Mouse (Mus musculus) adrenal gland, adult 18-20 months (tissue): ENCODE results near the gene Cfap97. TPM values are rescaled to one million over a fixed set of nuclear protein-coding genes. Genes with fewer than 3 reads are reported as not detected.
A peak's percentile ranks its signal among the peaks of the same experiment; 100 is the strongest.
"Not testable (repeated sequence)": the region's sequence is repeated elsewhere in the genome, so short reads cannot be mapped to it uniquely, and the experiment has no call there.

Source experiments
- DNase-seq, 2 experiments: peaks; one replicate each; pipeline ENCODE4 v3.0.0; 2021 to 2022; ENCODE audit warnings: low spot score in 2 of 2
- microRNA-seq, 2 experiments: library from miRNA; unstranded; fragments of <30 nt; microRNA quantifications; one replicate each; pipeline ENCODE4 v1.2.0; 2021; ENCODE audit warnings: borderline number of aligned reads in 2 of 2
- total RNA-seq, 2 experiments: library from RNA; stranded (reverse); gene quantifications; 1 replicate in 1 of 2; 2 replicates in 1 of 2; pipeline ENCODE4 v1.2.3; 2021

Cfap97 gene
- total RNA-seq, 2 experiments from 2014 or later: 12.3 to 15.4 TPM

GRCm38 (mm10) chr8:46216838-46217237, 65.3 kb downstream of the Cfap97 start:
- DNase-seq: peak; percentile 45 to 54

- no peak for DNase-seq
Measured at GRCm38 (mm10) chr8:46220566-46220965, 69.0 kb downstream of the Cfap97 start.

- no peak for DNase-seq
Measured at GRCm38 (mm10) chr8:46225501-46225900, 73.9 kb downstream of the Cfap97 start.

- no peak for DNase-seq
Measured at GRCm38 (mm10) chr8:46226622-46227021, 75.1 kb downstream of the Cfap97 start.

- not testable (repeated sequence) for DNase-seq
Measured at GRCm38 (mm10) chr8:46231968-46232367, 80.4 kb downstream of the Cfap97 start.

- DNase-seq: no peak
Measured at GRCm38 (mm10) chr8:46232798-46233197, 81.2 kb downstream of the Cfap97 start.

GRCm38 (mm10) chr8:46234736-46235135, 83.2 kb downstream of the Cfap97 start:
- DNase-seq: no peak

GRCm38 (mm10) chr8:46236441-46237223, 85.1 kb downstream of the Cfap97 start:
- DNase-seq: no peak

- DNase-seq: peak; percentile 65 to 67
Measured at GRCm38 (mm10) chr8:46241568-46242374, 90.2 kb downstream of the Cfap97 start.

- DNase-seq: no peak
Measured at GRCm38 (mm10) chr8:46242946-46243345, 91.4 kb downstream of the Cfap97 start.

Small RNA genes lying within 50 kb of the gene (microRNA-seq; reads per million reads assigned to microRNA genes)
- gene Gm23812: 0 reads per million in 2 experiments

Other genes with a start within 250 kb of the Cfap97 start
- gene Ccdc110, start 217.2 kb upstream of the Cfap97 start, total RNA-seq: not detected
- 1 to 10 TPM; 2.4 to 2.7 TPM for gene 1700029J07Rik, start 176.5 kb upstream of the Cfap97 start, total RNA-seq
- gene Ufsp2, start 176.2 kb upstream of the Cfap97 start, total RNA-seq: 10 to 100 TPM; 44.6 to 59.5 TPM
- not detected for gene Lrp2bp, start 152.5 kb upstream of the Cfap97 start, total RNA-seq
- 1 to 10 TPM; 1.2 to 1.5 TPM for gene Ankrd37, start 146.1 kb upstream of the Cfap97 start, total RNA-seq
- gene Snx25, start 388 bp downstream of the Cfap97 start, total RNA-seq: 10 to 100 TPM; 14.9 to 17.4 TPM
- gene Slc25a4, start 59.5 kb downstream of the Cfap97 start, total RNA-seq: 100 to 1,000 TPM; 166 to 218 TPM
- gene Helt, start 142.9 kb downstream of the Cfap97 start, total RNA-seq: not detected